Mouse (Mus musculus): ENCODE results near the gene Vps35l.

Gene Vps35l

GRCm38 (mm10) chr7:118777598-118778394, 37.8 kb downstream of the Vps35l start:
- DNase-seq (ENCODE audit: low read depth), result no peak

- no peak for DNase-seq (ENCODE audit: low read depth)
Observed at GRCm38 (mm10) chr7:118778561-118778960, 38.5 kb downstream of the Vps35l start.

- no peak for DNase-seq (ENCODE audit: low read depth)
Observed at GRCm38 (mm10) chr7:118783305-118784001, 43.4 kb downstream of the Vps35l start.

GRCm38 (mm10) chr7:118786091-118786490, 46.1 kb downstream of the Vps35l start:
- DNase-seq (ENCODE audit: low read depth), result no peak

GRCm38 (mm10) chr7:118787326-118787725, 47.3 kb downstream of the Vps35l start:
- DNase-seq (ENCODE audit: low read depth), result no peak

- DNase-seq (ENCODE audit: low read depth), result no peak
Observed at GRCm38 (mm10) chr7:118788481-118788880, 48.5 kb downstream of the Vps35l start.

GRCm38 (mm10) chr7:118790292-118790691, 50.3 kb downstream of the Vps35l start:
- no peak for DNase-seq (ENCODE audit: low read depth)

- no peak for DNase-seq (ENCODE audit: low read depth)
Observed at GRCm38 (mm10) chr7:118793899-118794298, 53.9 kb downstream of the Vps35l start.

- no peak for DNase-seq (ENCODE audit: low read depth)
Observed at GRCm38 (mm10) chr7:118795779-118796178, 55.8 kb downstream of the Vps35l start.

- DNase-seq (ENCODE audit: low read depth), result no peak
Observed at GRCm38 (mm10) chr7:118796838-118797237, 56.8 kb downstream of the Vps35l start.

- DNase-seq (ENCODE audit: low read depth), result no peak
Observed at GRCm38 (mm10) chr7:118797600-118797999, 57.6 kb downstream of the Vps35l start.

GRCm38 (mm10) chr7:118798105-118798570, 58.1 kb downstream of the Vps35l start:
- no peak for DNase-seq (ENCODE audit: low read depth)

- DNase-seq (ENCODE audit: low read depth), result no peak
Observed at GRCm38 (mm10) chr7:118800112-118800734, 60.2 kb downstream of the Vps35l start.

- no peak for DNase-seq (ENCODE audit: low read depth)
Observed at GRCm38 (mm10) chr7:118801791-118802190, 61.8 kb downstream of the Vps35l start.

- DNase-seq (ENCODE audit: low read depth), result no peak
Observed at GRCm38 (mm10) chr7:118803425-118803824, 63.4 kb downstream of the Vps35l start.

GRCm38 (mm10) chr7:118806631-118807411, 66.8 kb downstream of the Vps35l start:
- DNase-seq (ENCODE audit: low read depth), result no peak

GRCm38 (mm10) chr7:118807899-118808298, 67.9 kb downstream of the Vps35l start:
- no peak for DNase-seq (ENCODE audit: low read depth)

GRCm38 (mm10) chr7:118811407-118812106, 71.5 kb downstream of the Vps35l start:
- DNase-seq (ENCODE audit: low read depth), result no peak

- DNase-seq (ENCODE audit: low read depth), result no peak
Observed at GRCm38 (mm10) chr7:118813592-118813991, 73.6 kb downstream of the Vps35l start.

GRCm38 (mm10) chr7:118816275-118816674, 76.2 kb downstream of the Vps35l start:
- DNase-seq (ENCODE audit: low read depth), result no peak

- DNase-seq (ENCODE audit: low read depth), result no peak
Observed at GRCm38 (mm10) chr7:118817741-118818140, 77.7 kb downstream of the Vps35l start.
